Mouse (Mus musculus) midbrain, embryonic 12.5 days (tissue): ENCODE measurements around the gene Aox2. TPM values are rescaled to one million over a fixed set of nuclear protein-coding genes. Genes with fewer than 3 reads are reported as not detected.

Source experiments
- ATAC-seq: fragments of 200-750 bp; cut with Nextera tagmentation; 2 replicates; pipeline ENCODE4 v1.8.0; 2017; ENCODE audit warnings: low read depth, moderate TSS enrichment, moderate library complexity; ENCODE audit not compliant: low FRiP score
- H3K27ac ChIP-seq: fragments of 300-500 bp; sonication (generic); replicated peaks from 2 replicates; pipeline ENCODE4 v1.5.1; 2016; ENCODE audit warnings: mild to moderate bottlenecking
- H3K27me3 ChIP-seq: fragments of 300-500 bp; sonication (generic); 2 replicates; pipeline ENCODE4 v1.6.1; 2016; ENCODE audit warnings: mild to moderate bottlenecking
- H3K36me3 ChIP-seq: fragments of 300-500 bp; sonication (generic); 2 replicates; pipeline ENCODE4 v1.6.1; 2016
- H3K4me1 ChIP-seq: fragments of 300-500 bp; sonication (generic); 2 replicates; pipeline ENCODE4 v1.6.1; 2016
- H3K4me2 ChIP-seq: fragments of 300-500 bp; sonication (generic); replicated peaks from 2 replicates; pipeline ENCODE4 v1.6.1; 2016; ENCODE audit warnings: mild to moderate bottlenecking, moderate library complexity
- H3K4me3 ChIP-seq: fragments of 300-500 bp; sonication (generic); 2 replicates; pipeline ENCODE4 v1.5.1; 2016; ENCODE audit warnings: mild to moderate bottlenecking
- H3K9ac ChIP-seq: fragments of 300-500 bp; sonication (generic); replicated peaks from 2 replicates; pipeline ENCODE4 v1.6.1; 2016; ENCODE audit warnings: mild to moderate bottlenecking, moderate library complexity
- H3K9me3 ChIP-seq: fragments of 300-500 bp; sonication (generic); 2 replicates; pipeline ENCODE4 v1.6.1; 2016; ENCODE audit warnings: mild to moderate bottlenecking
- WGBS: fragments of 180-500 bp; shearing (Covaris S2); methylation state at CpG from one replicate; pipeline ENCODE4 v1.1.7; 2016; 5-methylcytosine and 5-hydroxymethylcytosine counted together
- polyA plus RNA-seq: library from polyadenylated mRNA; unstranded; fragments of >200 nt; fragmentation: Nextera tagmentation; extraction: Ambion mirVana; gene quantifications from 2 replicates; pipeline ENCODE4 v1.2.1, GENCODE M21; 2016

The Aox2 gene
- polyA plus RNA-seq, 1 experiment from 2014 or later = not detected

- WGBS = 40% methylated on average over 16 of the region's 16 CpGs
- no peak for ATAC-seq
- Histone ChIP-seq H3K4me3 (no peak overlapping the region), H3K4me1 (peaks cover 7% of the 10 kb centered on the region), H3K27ac (no peak overlapping the region), H3K9ac (no peak overlapping the region), H3K27me3 (no peaks in the 10 kb centered on the region), H3K4me2 (no peak overlapping the region), H3K9me3 (no peaks in the 10 kb centered on the region), H3K36me3 (no peaks in the 10 kb centered on the region)
Measured at GRCm38 (mm10) chr1:58289863-58290469, 11.8 kb downstream of the Aox2 start.

GRCm38 (mm10) chr1:58291394-58292300 lies 13.5 kb downstream of the Aox2 start:
- H3K36me3 ChIP-seq = no peaks in the 10 kb centered on the region
- H3K4me2 ChIP-seq = no peak overlapping the region
- H3K9me3 ChIP-seq = no peaks in the 10 kb centered on the region
- no peak for ATAC-seq
- no peak overlapping the region for H3K9ac ChIP-seq
- peaks cover 7% of the 10 kb centered on the region for H3K4me1 ChIP-seq
- no peak overlapping the region for H3K27ac ChIP-seq
- no peaks in the 10 kb centered on the region for H3K27me3 ChIP-seq
- no peak overlapping the region for H3K4me3 ChIP-seq
- 67% methylated on average over 13 of the region's 13 CpGs for WGBS

- peaks cover 7% of the 10 kb centered on the region for H3K4me1 ChIP-seq
- H3K27me3 ChIP-seq = no peaks in the 10 kb centered on the region
- H3K4me3 ChIP-seq = no peak overlapping the region
- no peak overlapping the region for H3K9ac ChIP-seq
- H3K4me2 ChIP-seq = no peak overlapping the region
- no peaks in the 10 kb centered on the region for H3K36me3 ChIP-seq
- ATAC-seq = no peak
- no peak overlapping the region for H3K27ac ChIP-seq
- no peaks in the 10 kb centered on the region for H3K9me3 ChIP-seq
- 87% methylated on average over 5 of the region's 5 CpGs for WGBS
Measured at GRCm38 (mm10) chr1:58294730-58295129, 16.6 kb downstream of the Aox2 start.

- peak; percentile 78 for ATAC-seq
- Histone ChIP-seq H3K27ac (no peak overlapping the region), H3K27me3 (no peaks in the 10 kb centered on the region), H3K4me3 (no peak overlapping the region), H3K9ac (no peak overlapping the region), H3K9me3 (no peaks in the 10 kb centered on the region), H3K4me2 (no peak overlapping the region), H3K4me1 (no peaks in the 10 kb centered on the region), H3K36me3 (no peaks in the 10 kb centered on the region)
- WGBS = 4% methylated on average over 7 of the region's 7 CpGs
Measured at GRCm38 (mm10) chr1:58296278-58296677, 18.2 kb downstream of the Aox2 start.

- Histone ChIP-seq H3K27me3 (no peaks in the 10 kb centered on the region), H3K4me1 (no peaks in the 10 kb centered on the region), H3K27ac (no peak overlapping the region), H3K4me3 (no peak overlapping the region), H3K9me3 (no peaks in the 10 kb centered on the region), H3K4me2 (no peak overlapping the region), H3K9ac (no peak overlapping the region), H3K36me3 (no peaks in the 10 kb centered on the region)
- ATAC-seq = no peak
- 51% methylated on average over 4 of the region's 4 CpGs for WGBS
Measured at GRCm38 (mm10) chr1:58296821-58297220, 18.7 kb downstream of the Aox2 start.

- Histone ChIP-seq H3K9ac (no peak overlapping the region), H3K9me3 (no peaks in the 10 kb centered on the region), H3K36me3 (no peaks in the 10 kb centered on the region), H3K27me3 (no peaks in the 10 kb centered on the region), H3K4me1 (no peaks in the 10 kb centered on the region), H3K4me2 (no peak overlapping the region), H3K4me3 (no peak overlapping the region), H3K27ac (no peak overlapping the region)
- ATAC-seq = no peak
- 74% methylated on average over 6 of the region's 6 CpGs for WGBS
Measured at GRCm38 (mm10) chr1:58298347-58298746, 20.2 kb downstream of the Aox2 start.

- WGBS = 93% methylated on average over 7 of the region's 7 CpGs
- H3K27ac ChIP-seq = no peak overlapping the region
- H3K36me3 ChIP-seq = no peaks in the 10 kb centered on the region
- no peak for ATAC-seq
- H3K4me2 ChIP-seq = no peak overlapping the region
- H3K9ac ChIP-seq = no peak overlapping the region
- no peaks in the 10 kb centered on the region for H3K27me3 ChIP-seq
- H3K4me3 ChIP-seq = no peak overlapping the region
- no peaks in the 10 kb centered on the region for H3K4me1 ChIP-seq
- no peaks in the 10 kb centered on the region for H3K9me3 ChIP-seq
Measured at GRCm38 (mm10) chr1:58301073-58301472, 22.9 kb downstream of the Aox2 start.

- H3K27me3 ChIP-seq = no peaks in the 10 kb centered on the region
- H3K9ac ChIP-seq = no peak overlapping the region
- H3K27ac ChIP-seq = no peak overlapping the region
- no peak overlapping the region for H3K4me2 ChIP-seq
- no peaks in the 10 kb centered on the region for H3K4me1 ChIP-seq
- no peaks in the 10 kb centered on the region for H3K9me3 ChIP-seq
- 67% methylated on average over 6 of the region's 6 CpGs for WGBS
- H3K36me3 ChIP-seq = no peaks in the 10 kb centered on the region
- no peak for ATAC-seq
- no peak overlapping the region for H3K4me3 ChIP-seq
Measured at GRCm38 (mm10) chr1:58302015-58302414, 23.9 kb downstream of the Aox2 start.

GRCm38 (mm10) chr1:58303009-58303408 lies 24.9 kb downstream of the Aox2 start:
- H3K4me2 ChIP-seq = no peak overlapping the region
- no peaks in the 10 kb centered on the region for H3K4me1 ChIP-seq
- WGBS = 92% methylated on average over 6 of the region's 6 CpGs
- H3K9me3 ChIP-seq = no peaks in the 10 kb centered on the region
- H3K36me3 ChIP-seq = no peaks in the 10 kb centered on the region
- H3K27ac ChIP-seq = no peak overlapping the region
- H3K27me3 ChIP-seq = no peaks in the 10 kb centered on the region
- H3K4me3 ChIP-seq = no peak overlapping the region
- ATAC-seq = no peak
- H3K9ac ChIP-seq = no peak overlapping the region

GRCm38 (mm10) chr1:58303726-58304125 lies 25.6 kb downstream of the Aox2 start:
- WGBS = 91% methylated on average over 4 of the region's 4 CpGs
- ATAC-seq = no peak
- H3K27ac ChIP-seq = no peak overlapping the region
- no peak overlapping the region for H3K4me3 ChIP-seq
- H3K9ac ChIP-seq = no peak overlapping the region
- H3K27me3 ChIP-seq = no peaks in the 10 kb centered on the region
- H3K4me2 ChIP-seq = no peak overlapping the region
- H3K9me3 ChIP-seq = no peaks in the 10 kb centered on the region
- no peaks in the 10 kb centered on the region for H3K4me1 ChIP-seq
- no peaks in the 10 kb centered on the region for H3K36me3 ChIP-seq

- Histone ChIP-seq H3K9me3 (no peaks in the 10 kb centered on the region), H3K27me3 (no peaks in the 10 kb centered on the region), H3K4me2 (no peak overlapping the region), H3K9ac (no peak overlapping the region), H3K4me1 (no peaks in the 10 kb centered on the region), H3K27ac (no peak overlapping the region), H3K4me3 (no peak overlapping the region), H3K36me3 (no peaks in the 10 kb centered on the region)
- no peak for ATAC-seq
- 68% methylated on average over 12 of the region's 12 CpGs for WGBS
Measured at GRCm38 (mm10) chr1:58304296-58304695, 26.2 kb downstream of the Aox2 start.

- Histone ChIP-seq H3K27me3 (no peaks in the 10 kb centered on the region), H3K4me3 (no peak overlapping the region), H3K9me3 (no peaks in the 10 kb centered on the region), H3K36me3 (no peaks in the 10 kb centered on the region), H3K27ac (no peak overlapping the region), H3K9ac (no peak overlapping the region), H3K4me2 (no peak overlapping the region), H3K4me1 (no peaks in the 10 kb centered on the region)
- WGBS = 89% methylated on average over 8 of the region's 8 CpGs
- ATAC-seq = no peak
Measured at GRCm38 (mm10) chr1:58307181-58307580, 29.1 kb downstream of the Aox2 start.
